Mouse (Mus musculus) midbrain, embryonic 16.5 days (tissue): ENCODE measurements around the gene Abi1. TPM values are rescaled to one million over a fixed set of nuclear protein-coding genes. Genes with fewer than 3 reads are reported as not detected.

Experiments
- ATAC-seq: fragments of 200-750 bp; cut with Nextera tagmentation; 2 replicates; pipeline ENCODE4 v1.8.0; 2017; ENCODE audit warnings: moderate TSS enrichment
- H3K27ac ChIP-seq: fragments of 300-500 bp; sonication (generic); 2 replicates; pipeline ENCODE4 v1.5.1; 2014; ENCODE audit warnings: mild to moderate bottlenecking, low read length, mixed read lengths
- H3K27me3 ChIP-seq: fragments of 300-500 bp; sonication (generic); 2 replicates; pipeline ENCODE4 v1.6.1; 2014; ENCODE audit warnings: low read depth, low read length, mixed read lengths; ENCODE audit not compliant: control insufficient read depth, insufficient read depth
- H3K36me3 ChIP-seq: fragments of 300-500 bp; sonication (generic); 2 replicates; pipeline ENCODE4 v1.6.1; 2014; ENCODE audit warnings: mild to moderate bottlenecking, low read length, moderate library complexity, mixed read lengths; ENCODE audit not compliant: control insufficient read depth, insufficient read depth
- H3K4me1 ChIP-seq: fragments of 300-500 bp; sonication (generic); 2 replicates; pipeline ENCODE4 v1.6.1; 2014; ENCODE audit warnings: mild to moderate bottlenecking, low read length, mixed read lengths; ENCODE audit not compliant: control insufficient read depth, insufficient read depth
- H3K4me2 ChIP-seq: fragments of 300-500 bp; sonication (generic); 2 replicates; pipeline ENCODE4 v1.6.1; 2014; ENCODE audit warnings: mild to moderate bottlenecking, low read length, mixed read lengths
- H3K4me3 ChIP-seq: fragments of 300-500 bp; sonication (generic); 2 replicates; pipeline ENCODE4 v1.5.1; 2014; ENCODE audit warnings: low read depth, mild to moderate bottlenecking, low read length, moderate library complexity, mixed read lengths
- H3K9ac ChIP-seq: fragments of 300-500 bp; sonication (generic); 2 replicates; pipeline ENCODE4 v1.6.1; 2014; ENCODE audit warnings: low read depth, low read length, mixed read lengths
- H3K9me3 ChIP-seq: fragments of 300-500 bp; sonication (generic); replicated peaks from 2 replicates; pipeline ENCODE4 v1.6.1; 2014; ENCODE audit warnings: mild to moderate bottlenecking, low read length, mixed read lengths; ENCODE audit not compliant: control insufficient read depth, poor library complexity, severe bottlenecking
- WGBS: fragments of 180-500 bp; shearing (Covaris S2); extraction: QIAGEN DNeasy Blood & Tissue Kit; methylation state at CpG from one replicate; pipeline ENCODE4 v1.1.7; 2014; 5-methylcytosine and 5-hydroxymethylcytosine counted together
- polyA plus RNA-seq: library from polyadenylated mRNA; unstranded; fragments of >200 nt; fragmentation: Nextera tagmentation; extraction: Ambion mirVana; gene quantifications from 2 replicates; pipeline ENCODE4 v1.2.1, GENCODE M21; 2015

Gene Abi1
- 66.1 and 71.2 TPM in 2 replicates for polyA plus RNA-seq

DNA sequence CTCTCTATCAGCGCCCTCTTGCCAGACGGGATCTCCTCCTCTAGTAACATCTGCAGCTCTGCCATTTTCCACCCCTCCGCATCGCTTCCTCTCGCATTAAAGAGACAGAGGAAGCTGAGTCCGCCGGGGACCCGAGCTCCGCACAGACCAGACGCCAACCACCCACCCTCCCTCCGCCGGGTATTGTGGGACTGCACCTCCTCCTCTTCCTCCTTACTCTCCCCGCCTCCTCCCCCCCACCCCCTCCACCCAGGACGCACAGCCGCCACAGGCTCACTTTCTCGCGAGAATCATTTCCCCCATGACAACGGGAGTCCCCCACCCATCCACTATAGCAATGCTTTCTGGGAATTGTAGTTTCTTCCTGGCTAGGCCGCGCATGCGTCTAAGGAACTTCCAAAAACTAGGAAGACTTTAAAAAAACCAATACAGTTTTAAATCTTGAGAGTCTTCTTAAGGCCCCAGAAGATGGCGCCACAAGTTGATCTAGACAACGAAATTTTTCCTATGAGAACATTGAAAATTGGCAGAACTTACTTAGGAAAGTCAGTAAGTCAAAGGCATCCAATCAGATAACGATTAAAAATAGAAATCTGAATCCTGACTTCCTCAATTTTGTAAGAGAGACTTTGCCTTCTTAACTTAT lies at the start of gene Abi1:
Gene Abi1, minus strand, starts transcription at position 241 of the 646 bp plus-strand sequence.
- peak within 1 kb of the TSS; percentile 96 for H3K27ac ChIP-seq
- ATAC-seq = peak; percentile 97
- peak within 1 kb of the TSS; percentile 99 for H3K9ac ChIP-seq
- H3K4me3 ChIP-seq = peak within 1 kb of the TSS; percentile 98
- no peaks in the 10 kb centered on the region for H3K27me3 ChIP-seq
- peak within 1 kb of the TSS; percentile 68 for H3K4me2 ChIP-seq
- peaks cover 20% of the 10 kb centered on the region for H3K4me1 ChIP-seq
- no peaks in the 10 kb centered on the region for H3K9me3 ChIP-seq
- WGBS = 3% methylated on average over 23 of the region's 24 CpGs
- H3K36me3 ChIP-seq = no peaks in the 10 kb centered on the region

DNA sequence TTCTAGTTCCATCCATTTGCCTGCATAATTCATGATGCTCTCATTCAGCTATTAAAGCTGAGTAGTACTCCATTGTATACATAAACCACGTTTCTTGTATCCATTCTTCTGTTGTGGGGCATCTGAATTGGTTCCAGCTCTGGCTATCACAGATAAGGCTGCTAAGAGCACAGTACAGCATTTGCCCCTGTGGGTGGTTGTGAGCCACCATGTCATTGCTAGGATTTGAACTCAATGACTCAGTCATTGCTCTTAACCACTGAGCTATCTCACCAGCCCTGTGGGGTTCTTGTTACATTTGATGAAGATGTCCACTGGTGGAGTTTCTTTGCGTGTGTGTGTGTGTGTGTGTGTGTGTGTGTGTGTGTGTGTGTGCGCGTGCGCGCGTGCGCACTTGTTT lies 44.5 kb upstream of the Abi1 start:
- no peaks in the 10 kb centered on the region for H3K4me1 ChIP-seq
- no peak for ATAC-seq
- H3K27ac ChIP-seq = no peak overlapping the region
- no peaks in the 10 kb centered on the region for H3K9me3 ChIP-seq
- H3K27me3 ChIP-seq = no peaks in the 10 kb centered on the region
- H3K9ac ChIP-seq = no peak overlapping the region
- no peak overlapping the region for H3K4me2 ChIP-seq
- peaks cover 19% of the 10 kb centered on the region; the same call in 1 of the 2 replicates for H3K36me3 ChIP-seq
- no peak overlapping the region for H3K4me3 ChIP-seq
- WGBS = 96% methylated on average over 8 of the region's 8 CpGs

DNA sequence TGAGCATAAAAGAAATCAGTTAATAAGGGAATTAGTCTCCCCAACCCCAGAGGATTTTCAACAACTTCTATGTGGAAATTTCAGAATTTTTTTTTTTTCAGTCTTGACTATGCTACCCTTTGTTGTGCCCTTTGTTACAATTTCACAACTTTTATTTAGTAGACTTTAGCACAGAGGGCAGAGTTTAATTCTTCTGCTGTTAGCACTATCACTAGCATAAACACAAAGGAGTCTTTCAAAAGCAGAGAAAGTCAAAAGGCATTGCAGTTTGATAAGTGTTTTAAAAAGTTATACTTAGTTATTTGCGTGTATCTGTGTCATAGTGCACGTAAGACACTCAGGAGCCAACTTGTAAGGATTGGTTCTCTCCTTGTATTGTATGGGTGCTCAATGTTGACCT lies 38.5 kb upstream of the Abi1 start:
- no peaks in the 10 kb centered on the region for H3K27me3 ChIP-seq
- no peak for ATAC-seq
- WGBS = 98% methylated on average over 2 of the region's 2 CpGs
- H3K36me3 ChIP-seq = peaks cover 19% of the 10 kb centered on the region
- no peak overlapping the region for H3K27ac ChIP-seq
- H3K4me2 ChIP-seq = no peak overlapping the region
- no peaks in the 10 kb centered on the region for H3K4me1 ChIP-seq
- H3K9ac ChIP-seq = no peak overlapping the region
- no peak overlapping the region for H3K4me3 ChIP-seq
- no peaks in the 10 kb centered on the region for H3K9me3 ChIP-seq

DNA sequence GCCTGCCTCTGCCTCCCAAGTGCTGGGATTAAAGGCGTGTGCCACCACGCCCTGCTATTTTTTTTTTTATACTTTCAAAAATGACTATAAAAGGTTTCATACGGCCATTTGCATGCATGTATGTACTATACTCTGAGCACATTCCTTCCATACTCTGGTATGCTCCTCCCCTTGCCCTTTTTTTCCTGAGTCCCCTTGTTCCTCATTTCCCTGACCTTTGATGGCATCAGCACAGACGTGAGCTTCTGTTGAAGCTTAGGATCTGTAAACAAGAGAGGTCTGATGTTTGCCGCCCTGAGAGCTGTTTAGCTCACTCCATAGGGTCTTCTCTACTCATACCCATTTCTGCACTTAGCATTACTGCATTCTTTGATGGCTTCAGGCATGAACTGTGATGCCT lies 37.7 kb upstream of the Abi1 start:
- 93% methylated on average over 5 of the region's 5 CpGs for WGBS
- ATAC-seq = no peak
- no peak overlapping the region for H3K4me2 ChIP-seq
- H3K4me1 ChIP-seq = no peaks in the 10 kb centered on the region
- H3K27me3 ChIP-seq = no peaks in the 10 kb centered on the region
- peaks cover 17% of the 10 kb centered on the region for H3K36me3 ChIP-seq
- H3K27ac ChIP-seq = no peak overlapping the region
- no peak overlapping the region for H3K4me3 ChIP-seq
- no peaks in the 10 kb centered on the region for H3K9me3 ChIP-seq
- no peak overlapping the region for H3K9ac ChIP-seq

DNA sequence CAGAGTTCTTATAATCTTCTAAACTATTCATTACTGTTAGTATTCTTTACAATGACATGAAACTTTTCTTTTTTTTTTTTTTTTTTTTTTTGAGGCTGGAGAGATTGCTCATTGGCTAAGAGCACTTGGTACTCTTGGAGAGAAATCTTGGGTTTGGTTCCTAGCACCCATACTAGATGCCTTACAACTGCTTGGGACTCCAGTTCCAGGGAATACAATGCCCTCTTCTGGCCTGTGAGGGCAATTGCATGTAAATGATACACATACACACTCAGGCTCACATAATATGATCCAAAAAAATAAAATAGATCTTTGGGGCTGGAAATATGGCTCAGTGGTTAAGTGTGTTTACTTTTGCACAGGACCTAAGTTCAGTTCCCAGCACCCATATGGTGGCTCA lies 36.7 kb upstream of the Abi1 start:
- Histone ChIP-seq H3K9ac (no peak overlapping the region), H3K4me1 (peaks cover 2% of the 10 kb centered on the region; the same call in 1 of the 2 replicates), H3K4me3 (no peak overlapping the region), H3K27me3 (no peaks in the 10 kb centered on the region), H3K9me3 (no peaks in the 10 kb centered on the region), H3K27ac (no peak overlapping the region), H3K36me3 (peaks cover 17% of the 10 kb centered on the region), H3K4me2 (no peak overlapping the region)
- ATAC-seq = no peak

DNA sequence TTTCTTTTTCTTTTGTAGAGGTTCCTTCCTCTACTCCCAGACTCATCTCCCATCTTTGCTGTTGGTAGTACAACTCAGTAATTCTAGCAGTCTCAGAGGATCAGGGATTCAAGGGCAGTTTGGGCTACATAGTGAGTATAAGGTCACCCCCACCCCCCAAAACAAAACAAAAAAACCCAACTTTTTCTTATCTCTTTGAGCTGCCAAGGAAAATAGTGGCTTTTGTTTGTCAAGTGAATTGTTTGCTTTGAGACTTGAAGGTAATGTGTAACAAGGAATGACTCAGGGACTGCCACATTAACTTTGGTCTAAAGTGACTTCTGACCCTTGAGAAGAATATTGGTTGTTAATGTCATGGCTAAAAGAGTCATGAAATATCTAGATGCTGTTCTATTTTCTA lies 35.8 kb upstream of the Abi1 start:
- H3K4me1 ChIP-seq = peaks cover 6% of the 10 kb centered on the region; the same call in 1 of the 2 replicates
- no peak overlapping the region for H3K9ac ChIP-seq
- H3K9me3 ChIP-seq = no peaks in the 10 kb centered on the region
- H3K4me3 ChIP-seq = no peak overlapping the region
- H3K27me3 ChIP-seq = no peaks in the 10 kb centered on the region
- H3K36me3 ChIP-seq = peaks cover 14% of the 10 kb centered on the region
- no peak overlapping the region for H3K27ac ChIP-seq
- no peak overlapping the region for H3K4me2 ChIP-seq
- ATAC-seq = no peak

DNA sequence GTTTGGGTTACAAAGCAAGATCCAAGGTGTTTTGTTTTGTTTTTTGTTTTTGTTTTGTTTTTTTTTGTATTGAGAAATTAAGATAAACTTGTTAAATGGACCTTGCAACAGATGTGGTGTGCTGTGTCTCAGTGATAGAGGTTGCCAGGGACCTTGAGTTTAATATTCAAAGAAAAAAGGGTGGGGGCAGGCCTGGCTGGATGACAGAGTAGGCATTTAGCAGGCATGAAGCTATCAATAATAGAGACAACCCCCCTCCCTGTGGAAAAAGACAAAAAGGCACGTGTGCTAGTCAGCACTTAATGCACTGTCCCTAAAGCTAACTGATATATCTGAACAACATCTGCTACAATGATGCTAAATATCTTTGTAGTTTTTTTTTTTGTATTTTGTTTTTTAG lies 31.4 kb upstream of the Abi1 start:
- Histone ChIP-seq H3K4me1 (peaks cover 17% of the 10 kb centered on the region), H3K4me3 (no peak overlapping the region), H3K27me3 (no peaks in the 10 kb centered on the region), H3K27ac (no peak overlapping the region), H3K36me3 (peaks cover 2% of the 10 kb centered on the region), H3K9ac (no peak overlapping the region), H3K9me3 (no peaks in the 10 kb centered on the region), H3K4me2 (no peak overlapping the region)
- WGBS = 85% methylated on average over 1 of the region's 1 CpGs
- no peak for ATAC-seq

DNA sequence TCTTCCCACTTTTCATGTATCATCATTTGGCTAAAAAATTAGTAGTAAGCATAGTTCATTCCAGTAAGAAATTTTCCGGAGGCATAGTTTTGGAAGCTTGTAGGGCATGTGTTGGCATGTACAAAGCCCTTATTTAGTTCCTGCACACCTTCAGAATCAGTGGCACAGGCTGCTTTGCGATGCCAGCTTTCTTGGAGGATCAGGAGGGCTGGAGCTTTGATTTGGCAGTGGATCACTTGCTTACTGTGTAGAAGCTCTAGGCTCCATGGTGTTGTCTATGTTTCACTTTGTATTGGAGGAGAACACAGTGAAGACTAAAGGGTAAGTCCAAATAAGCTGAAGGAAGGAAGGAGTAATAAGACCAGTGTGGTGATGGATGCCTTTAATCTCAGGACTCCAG lies 30.4 kb upstream of the Abi1 start:
- Histone ChIP-seq H3K9me3 (no peaks in the 10 kb centered on the region), H3K36me3 (no peaks in the 10 kb centered on the region), H3K4me2 (no peak overlapping the region), H3K27me3 (no peaks in the 10 kb centered on the region), H3K4me3 (no peak overlapping the region), H3K9ac (no peak overlapping the region), H3K4me1 (peaks cover 17% of the 10 kb centered on the region), H3K27ac (no peak overlapping the region)
- ATAC-seq = no peak
- 94% methylated on average over 2 of the region's 2 CpGs for WGBS

DNA sequence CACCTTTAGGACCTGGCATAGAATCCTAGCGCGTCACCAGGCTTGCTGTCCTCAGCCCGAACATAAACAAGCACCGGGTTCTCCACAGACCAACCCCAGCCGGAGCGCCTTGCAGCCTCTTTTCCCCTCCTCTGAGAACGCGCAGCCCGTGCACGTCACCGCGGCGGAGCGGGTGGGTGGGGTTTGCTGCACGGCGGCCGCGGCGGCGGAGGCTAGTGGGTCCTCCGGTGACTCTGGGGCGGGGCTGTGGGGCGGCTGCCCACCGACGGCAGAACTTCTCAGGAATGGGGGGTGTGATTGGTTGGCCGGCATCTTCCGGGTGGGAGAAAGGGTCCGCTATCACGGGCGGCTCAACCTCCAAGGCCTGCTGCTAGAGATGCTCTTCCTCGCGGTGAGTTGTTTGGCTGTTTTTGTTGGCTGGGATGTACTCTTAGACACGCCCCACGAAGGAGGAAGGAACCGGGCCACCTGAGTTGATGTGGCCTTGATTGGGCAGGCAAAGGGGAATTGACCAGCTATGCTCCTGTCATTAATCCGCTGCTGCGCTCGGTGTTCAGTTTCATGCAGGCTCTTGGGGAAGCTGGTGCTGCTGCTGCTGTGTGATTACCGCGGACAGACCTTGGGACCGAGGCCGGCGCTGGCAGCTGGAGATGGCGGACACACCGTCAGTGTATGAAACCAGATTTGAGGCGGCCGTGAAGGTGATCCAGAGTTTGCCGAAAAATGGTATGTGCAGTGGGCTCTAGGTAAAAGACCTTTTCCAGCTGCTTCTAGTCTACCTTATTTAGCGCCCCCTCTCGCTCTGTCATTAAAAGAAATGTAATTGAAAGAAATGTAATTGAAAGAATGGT lies 29.1 kb upstream of the Abi1 start:
- Histone ChIP-seq H3K4me2 (peak overlapping the region; percentile 92), H3K9ac (peak overlapping the region; percentile 80), H3K4me3 (peak overlapping the region; percentile 59), H3K4me1 (peaks cover 17% of the 10 kb centered on the region), H3K27me3 (no peaks in the 10 kb centered on the region), H3K36me3 (no peaks in the 10 kb centered on the region), H3K27ac (peak overlapping the region; percentile 93), H3K9me3 (no peaks in the 10 kb centered on the region)
- WGBS = under 1% methylated on average over 50 of the region's 50 CpGs
- ATAC-seq = peak; percentile 92
